Mouse (Mus musculus) liver, embryonic 11.5 days (tissue): ENCODE measurements at regions not wholly inside any gene's neighbourhood (a gene's known extent, or its start where the extent isn't known, plus 50 kb on each side); places are given as distances from the start of the nearest gene placed in this dataset.

Experiments used
- ATAC-seq: fragments of 200-750 bp; cut with Nextera tagmentation; replicated peaks from 2 replicates; pipeline ENCODE4 v1.8.0; 2017; ENCODE audit warnings: moderate number of reproducible peaks, mild to moderate bottlenecking, moderate TSS enrichment, moderate library complexity; ENCODE audit not compliant: low FRiP score
- DNase-seq: peaks from one replicate; pipeline ENCODE4 v3.0.0-alpha.2; 2017; ENCODE audit warnings: low spot score
- H3K27ac ChIP-seq: fragments of 300-500 bp; sonication (generic); 2 replicates; pipeline ENCODE4 v1.5.1; 2014; ENCODE audit warnings: mild to moderate bottlenecking, low read depth, low read length, control low read depth
- H3K27me3 ChIP-seq: fragments of 300-500 bp; sonication (generic); replicated peaks from 2 replicates; pipeline ENCODE4 v1.6.1; 2014; ENCODE audit warnings: low read length, mixed read lengths; ENCODE audit not compliant: control insufficient read depth, insufficient read depth
- H3K36me3 ChIP-seq: fragments of 300-500 bp; sonication (generic); 2 replicates; pipeline ENCODE4 v1.6.1; 2014; ENCODE audit warnings: mild to moderate bottlenecking, low read length, moderate library complexity, mixed read lengths; ENCODE audit not compliant: control insufficient read depth, insufficient read depth
- H3K4me1 ChIP-seq: fragments of 300-500 bp; sonication (generic); replicated peaks from 2 replicates; pipeline ENCODE4 v1.6.1; 2014; ENCODE audit warnings: low read length, mixed read lengths; ENCODE audit not compliant: control insufficient read depth, insufficient read depth
- H3K4me2 ChIP-seq: fragments of 300-500 bp; sonication (generic); 2 replicates; pipeline ENCODE4 v1.6.1; 2014; ENCODE audit warnings: mild to moderate bottlenecking, control low read depth, moderate library complexity
- H3K4me3 ChIP-seq: fragments of 300-500 bp; sonication (generic); 2 replicates; pipeline ENCODE4 v1.5.1; 2014; ENCODE audit warnings: low read depth, low read length, control low read depth
- H3K9ac ChIP-seq: fragments of 300-500 bp; sonication (generic); 2 replicates; pipeline ENCODE4 v1.6.1; 2014; ENCODE audit warnings: low read depth, low read length, control low read depth
- H3K9me3 ChIP-seq: fragments of 300-500 bp; sonication (generic); 2 replicates; pipeline ENCODE4 v1.6.1; 2016; ENCODE audit warnings: low read length, inconsistent platforms, mixed read lengths; ENCODE audit not compliant: control insufficient read depth
- WGBS: fragments of 180-500 bp; shearing (Covaris S2); extraction: QIAGEN DNeasy Blood & Tissue Kit; methylation state at CpG from one replicate; pipeline ENCODE4 v1.1.7; 2014; 5-methylcytosine and 5-hydroxymethylcytosine counted together

DNA sequence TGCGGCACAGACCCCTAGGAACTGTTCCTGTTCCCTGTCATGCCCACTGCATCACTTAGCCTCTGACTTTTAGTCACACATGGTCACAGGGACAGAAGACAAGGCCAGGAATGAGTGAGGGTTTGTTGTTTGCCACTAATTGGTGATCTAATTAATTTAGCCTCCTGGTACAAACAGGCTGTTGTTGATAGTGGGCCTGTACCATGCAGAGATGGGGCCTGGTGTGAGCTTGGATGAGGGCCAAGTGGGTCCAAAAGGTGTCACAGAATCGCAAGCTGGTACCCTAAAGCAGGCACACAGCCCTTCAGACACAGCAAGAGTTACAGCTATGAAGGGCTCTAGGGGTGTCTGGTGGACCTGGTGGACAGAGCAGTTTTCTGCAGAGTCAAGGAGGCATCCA, 421.2 kb upstream of the Mki67 start:
- 60% methylated on average over 2 of the region's 2 CpGs for WGBS
- no peak overlapping the region for H3K4me3 ChIP-seq
- DNase-seq (no peak), ATAC-seq (no peak)
- H3K27me3 ChIP-seq = no peaks in the 10 kb centered on the region; the same call in 1 of the 2 replicates
- H3K4me2 ChIP-seq = no peak overlapping the region
- H3K9me3 ChIP-seq = no peaks in the 10 kb centered on the region
- H3K27ac ChIP-seq = no peak overlapping the region
- H3K36me3 ChIP-seq = no peaks in the 10 kb centered on the region
- no peaks in the 10 kb centered on the region for H3K4me1 ChIP-seq
- H3K9ac ChIP-seq = no peak overlapping the region

DNA sequence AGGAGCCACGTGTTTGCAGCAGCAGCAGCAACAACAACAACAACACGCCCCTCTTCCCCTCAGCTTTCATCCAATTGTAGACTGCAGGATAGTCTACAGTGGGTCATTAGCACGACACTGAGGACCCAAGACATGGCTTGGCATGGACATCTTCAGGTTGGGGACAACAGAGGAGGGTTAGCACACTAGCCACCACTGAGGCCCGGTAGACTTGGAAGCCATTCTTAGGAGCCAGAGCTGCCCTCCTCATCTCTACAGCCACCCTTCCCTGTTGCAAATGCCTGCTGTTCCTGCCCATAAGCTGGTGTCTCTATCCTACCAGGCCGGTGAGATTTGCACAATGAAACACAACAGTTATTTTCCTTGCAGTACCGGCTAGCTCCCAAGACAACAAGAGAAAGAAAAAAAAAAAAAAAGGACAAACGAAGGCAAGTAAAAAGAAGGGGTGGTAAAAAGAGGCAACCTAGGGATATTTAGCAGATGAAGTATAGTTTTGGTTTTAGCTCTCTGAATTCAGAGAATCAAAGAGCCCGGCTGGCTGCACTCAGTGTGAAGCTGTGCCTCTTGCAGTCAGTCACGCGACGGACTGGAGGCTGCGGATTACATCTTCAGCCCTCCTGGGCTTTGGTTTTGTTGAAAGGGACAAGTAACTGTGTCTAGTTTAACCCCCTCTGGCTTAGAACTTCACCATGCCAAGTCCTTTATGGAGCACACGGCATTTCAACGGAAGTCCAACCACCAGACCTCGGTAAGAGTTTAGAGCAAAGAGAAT, 421.9 kb upstream of the Mki67 start:
- no peaks in the 10 kb centered on the region; the same call in 1 of the 2 replicates for H3K27me3 ChIP-seq
- no peaks in the 10 kb centered on the region for H3K9me3 ChIP-seq
- WGBS = 80% methylated on average over 15 of the region's 15 CpGs
- no peaks in the 10 kb centered on the region for H3K4me1 ChIP-seq
- H3K4me3 ChIP-seq = no peak overlapping the region
- H3K36me3 ChIP-seq = no peaks in the 10 kb centered on the region
- ATAC-seq = no peak
- no peak overlapping the region for H3K27ac ChIP-seq
- DNase-seq = no peak
- H3K4me2 ChIP-seq = no peak overlapping the region
- H3K9ac ChIP-seq = no peak overlapping the region

DNA sequence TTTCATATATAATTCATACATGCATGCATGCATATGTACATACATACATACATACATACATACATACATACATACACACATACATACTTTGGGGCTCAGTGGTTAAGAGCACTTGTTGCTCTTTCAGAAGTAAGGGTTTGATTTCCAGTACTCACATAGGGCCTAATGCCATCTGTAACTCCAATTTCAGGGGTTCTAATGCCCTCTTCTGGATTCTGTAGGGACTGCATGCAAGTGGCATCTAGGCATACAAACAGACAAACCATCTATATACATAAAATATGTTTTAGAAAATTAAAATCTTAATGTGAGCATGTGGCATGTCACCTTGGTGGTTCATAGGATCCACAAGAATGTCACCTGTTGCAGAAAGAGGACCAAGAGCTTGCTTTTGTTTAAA, 426.7 kb upstream of the Mki67 start:
- no peak for ATAC-seq
- Histone ChIP-seq H3K9ac (no peak overlapping the region), H3K4me2 (no peak overlapping the region), H3K4me3 (no peak overlapping the region), H3K36me3 (no peaks in the 10 kb centered on the region), H3K9me3 (no peaks in the 10 kb centered on the region), H3K4me1 (no peaks in the 10 kb centered on the region), H3K27me3 (no peaks in the 10 kb centered on the region; the same call in 1 of the 2 replicates), H3K27ac (no peak overlapping the region)
- DNase-seq = no peak

DNA sequence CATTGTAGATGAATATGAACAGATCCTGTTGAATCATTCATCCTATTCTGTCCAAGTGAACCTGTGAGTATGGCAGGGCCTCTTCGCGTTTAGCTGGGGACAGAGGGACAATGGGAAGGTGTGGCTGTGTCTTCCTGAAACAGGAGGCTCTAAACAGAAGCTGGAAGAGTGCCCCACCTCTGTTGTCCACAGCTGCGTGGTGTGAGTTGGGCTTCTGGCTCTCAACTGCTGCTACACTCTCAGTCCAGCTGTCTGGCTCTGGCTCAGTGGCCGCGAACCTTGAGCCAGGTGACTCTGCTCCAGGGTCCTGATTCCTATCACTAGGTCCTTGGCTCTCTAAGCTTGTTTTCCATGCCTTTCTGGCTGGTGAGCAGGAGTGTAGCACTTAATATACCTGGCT, 434.0 kb upstream of the Mki67 start:
- no peaks in the 10 kb centered on the region for H3K27me3 ChIP-seq
- DNase-seq = no peak
- WGBS = 71% methylated on average over 5 of the region's 5 CpGs
- no peak overlapping the region for H3K4me2 ChIP-seq
- no peaks in the 10 kb centered on the region for H3K4me1 ChIP-seq
- no peak overlapping the region for H3K27ac ChIP-seq
- no peak for ATAC-seq
- H3K36me3 ChIP-seq = no peaks in the 10 kb centered on the region
- H3K4me3 ChIP-seq = no peak overlapping the region
- no peaks in the 10 kb centered on the region for H3K9me3 ChIP-seq
- no peak overlapping the region for H3K9ac ChIP-seq

DNA sequence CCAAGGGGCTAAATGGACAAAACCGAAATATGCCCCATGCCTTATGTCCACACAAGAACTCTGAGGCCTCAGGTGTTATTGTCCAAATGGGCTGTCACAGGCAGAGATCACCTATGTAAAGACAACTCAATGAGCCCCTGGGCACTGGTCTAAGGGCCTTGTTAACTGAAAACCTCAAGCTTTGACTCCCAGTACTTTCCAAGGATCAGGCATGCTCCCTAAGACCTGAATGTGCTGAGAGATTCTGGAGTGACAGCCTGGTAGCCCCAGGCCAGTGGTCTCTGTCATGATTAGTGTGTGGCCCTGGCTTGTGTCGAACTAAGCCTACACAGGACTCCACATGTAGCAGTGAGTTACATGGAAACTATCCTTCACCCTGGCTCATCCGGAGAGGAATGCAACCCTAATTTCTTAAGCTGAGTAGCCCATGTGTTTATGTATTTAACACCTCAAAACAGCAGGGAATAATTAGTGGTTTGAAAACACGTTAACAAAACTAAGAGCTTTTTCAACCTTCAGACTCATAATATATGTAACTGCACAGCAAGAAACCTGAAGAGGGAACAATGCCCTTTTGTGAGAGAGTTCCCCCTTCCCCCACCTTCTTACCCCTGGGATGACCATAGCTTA, 435.3 kb upstream of the Mki67 start:
- Histone ChIP-seq H3K27ac (no peak overlapping the region), H3K4me1 (no peaks in the 10 kb centered on the region), H3K4me3 (no peak overlapping the region), H3K9ac (no peak overlapping the region), H3K4me2 (no peak overlapping the region), H3K36me3 (no peaks in the 10 kb centered on the region), H3K9me3 (no peaks in the 10 kb centered on the region), H3K27me3 (no peaks in the 10 kb centered on the region)
- 61% methylated on average over 4 of the region's 4 CpGs for WGBS
- DNase-seq = no peak
- no peak for ATAC-seq

DNA sequence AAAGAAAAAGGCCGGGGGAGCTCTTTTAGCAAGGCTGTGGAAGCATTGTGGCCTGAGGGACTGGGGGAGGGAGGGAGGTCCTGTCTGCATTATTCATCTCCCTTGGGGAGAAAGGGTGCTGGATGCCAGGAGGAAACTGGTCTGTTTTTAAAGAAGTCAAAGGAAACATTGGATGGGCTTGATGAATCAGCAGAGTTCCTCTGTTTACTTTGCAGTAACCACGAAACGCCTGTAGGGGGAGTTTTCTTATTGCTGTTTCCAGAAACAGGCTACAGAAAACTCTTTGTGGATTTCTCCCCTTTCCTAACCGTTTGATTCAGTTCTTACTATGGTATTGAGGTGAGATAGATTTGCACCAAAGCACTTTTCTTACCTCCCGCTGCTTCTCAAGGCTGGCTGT, 436.3 kb upstream of the Mki67 start:
- Histone ChIP-seq H3K4me1 (no peaks in the 10 kb centered on the region), H3K9me3 (no peaks in the 10 kb centered on the region), H3K27ac (no peak overlapping the region), H3K27me3 (no peaks in the 10 kb centered on the region), H3K9ac (no peak overlapping the region), H3K4me3 (no peak overlapping the region), H3K4me2 (no peak overlapping the region), H3K36me3 (no peaks in the 10 kb centered on the region)
- no peak for DNase-seq
- WGBS = 31% methylated on average over 5 of the region's 5 CpGs
- ATAC-seq = no peak

DNA sequence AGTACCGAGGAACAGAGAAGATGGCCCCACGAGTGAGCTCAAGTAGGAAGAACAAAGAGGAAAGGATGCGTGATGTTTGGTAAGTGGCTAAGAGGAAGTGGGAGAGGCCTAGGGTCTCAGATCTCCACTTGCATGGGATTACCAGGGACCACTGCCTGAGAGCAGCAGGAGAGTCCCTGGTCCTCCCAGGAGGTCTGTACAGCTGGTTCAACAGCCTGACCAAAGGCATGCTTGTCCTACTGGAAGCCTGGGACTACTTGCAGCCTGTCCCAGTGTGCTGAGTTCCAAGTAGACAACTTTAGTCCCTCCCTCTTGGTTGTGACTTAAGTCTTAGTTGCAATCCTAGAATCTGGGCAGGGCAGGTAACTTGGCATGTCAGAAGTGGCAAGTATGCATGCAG, 437.5 kb upstream of the Mki67 start:
- 67% methylated on average over 3 of the region's 3 CpGs for WGBS
- no peak overlapping the region for H3K27ac ChIP-seq
- no peaks in the 10 kb centered on the region for H3K9me3 ChIP-seq
- H3K4me1 ChIP-seq = no peaks in the 10 kb centered on the region
- H3K4me2 ChIP-seq = no peak overlapping the region
- no peaks in the 10 kb centered on the region for H3K27me3 ChIP-seq
- no peak for ATAC-seq
- H3K4me3 ChIP-seq = no peak overlapping the region
- H3K36me3 ChIP-seq = no peaks in the 10 kb centered on the region
- DNase-seq = no peak
- no peak overlapping the region for H3K9ac ChIP-seq

DNA sequence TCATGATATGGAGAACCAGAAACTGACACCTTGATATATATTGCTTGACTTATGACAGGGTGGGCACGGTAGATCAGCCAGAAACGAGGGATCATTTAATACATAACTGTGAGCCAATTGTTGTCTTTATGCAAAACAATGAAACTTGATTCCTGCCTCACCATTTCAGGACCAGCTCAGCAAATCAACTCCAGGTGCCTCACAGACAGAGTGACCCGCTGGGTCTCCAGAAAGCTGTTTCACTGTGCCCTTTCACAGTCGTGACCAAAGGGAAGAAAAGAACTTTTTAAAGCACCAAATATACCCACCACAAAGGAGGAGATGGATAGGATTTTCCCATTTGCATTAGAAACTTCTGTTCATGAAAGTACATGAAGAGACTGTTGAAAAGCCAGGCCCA, 443.0 kb upstream of the Mki67 start:
- H3K4me1 ChIP-seq = no peaks in the 10 kb centered on the region
- 46% methylated on average over 4 of the region's 4 CpGs for WGBS
- no peak for DNase-seq
- H3K4me2 ChIP-seq = no peak overlapping the region
- no peaks in the 10 kb centered on the region for H3K9me3 ChIP-seq
- no peaks in the 10 kb centered on the region for H3K27me3 ChIP-seq
- H3K4me3 ChIP-seq = no peak overlapping the region
- H3K9ac ChIP-seq = no peak overlapping the region
- H3K36me3 ChIP-seq = no peaks in the 10 kb centered on the region
- ATAC-seq = no peak
- H3K27ac ChIP-seq = no peak overlapping the region

DNA sequence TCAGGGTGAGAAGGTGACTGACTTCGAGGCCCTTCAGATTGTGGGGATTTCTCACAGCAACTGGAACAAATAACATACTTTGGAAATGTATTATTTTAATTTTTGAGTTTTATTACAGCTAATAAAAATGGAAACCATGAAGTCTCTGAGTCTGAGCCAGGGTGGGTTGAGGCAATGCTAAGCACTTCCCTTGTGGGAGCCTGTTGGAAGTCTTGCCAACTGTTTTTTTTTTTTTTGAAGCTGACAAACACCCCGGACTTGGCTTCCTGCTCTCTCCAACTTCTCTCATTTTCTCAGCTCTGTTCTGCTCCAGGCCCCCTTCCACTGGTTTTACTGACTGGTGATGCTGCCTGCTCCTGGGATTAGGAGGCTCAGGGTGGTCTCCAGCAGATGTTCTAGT, 445.4 kb upstream of the Mki67 start:
- no peak overlapping the region for H3K27ac ChIP-seq
- no peaks in the 10 kb centered on the region for H3K9me3 ChIP-seq
- no peak for ATAC-seq
- WGBS = 71% methylated on average over 2 of the region's 2 CpGs
- H3K27me3 ChIP-seq = no peaks in the 10 kb centered on the region
- no peak overlapping the region for H3K4me3 ChIP-seq
- no peaks in the 10 kb centered on the region for H3K36me3 ChIP-seq
- no peak overlapping the region for H3K9ac ChIP-seq
- DNase-seq = no peak
- no peak overlapping the region for H3K4me2 ChIP-seq
- H3K4me1 ChIP-seq = no peaks in the 10 kb centered on the region
